Mouse (Mus musculus): ENCODE results near the gene Tef. TPM values are rescaled to one million over a fixed set of nuclear protein-coding genes. Genes with fewer than 3 reads are reported as not detected.

The Tef gene
- polyA plus RNA-seq, 1 experiment, result 33.9 TPM

DNA sequence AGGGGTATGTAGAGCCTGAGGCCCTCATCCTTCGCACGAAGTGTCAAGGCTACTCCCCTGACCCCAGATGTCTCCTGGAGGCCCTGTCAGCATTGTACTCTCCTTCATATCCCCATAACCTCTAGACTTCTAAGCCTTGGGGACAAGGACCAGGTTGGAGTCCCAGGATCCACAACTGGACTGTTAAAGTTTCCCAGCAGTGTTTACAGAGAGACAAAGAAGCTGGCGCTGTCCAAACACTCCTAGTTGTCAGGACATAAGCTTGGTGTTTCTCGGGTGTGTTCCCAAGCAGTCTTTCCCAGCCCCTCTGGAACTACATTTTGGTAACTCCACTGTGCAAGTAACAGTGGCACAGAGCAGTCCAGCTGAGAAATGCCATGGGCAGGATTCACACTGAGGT, 31.3 kb downstream of the Tef start:
- TF ChIP-seq CTCF (IDR thresholded peaks at IDR 0.05; ENCODE audit: low read depth, low read length), result no peak
- TF ChIP-seq EP300 (IDR thresholded peaks at IDR 0.05; ENCODE audit: insufficient read depth, low read depth, low read length), result no peak
- no peak for TF ChIP-seq POLR2A (IDR thresholded peaks at IDR 0.05; ENCODE audit: insufficient read depth, low read length)
- Histone ChIP-seq H3K4me3 (ENCODE audit: low read depth, low read length) (no peak overlapping the region), H3K4me1 (ENCODE audit: control insufficient read depth, insufficient read depth, low read length) (no peaks in the 10 kb centered on the region), H3K36me3 (ENCODE audit: control insufficient read depth, insufficient read depth, low read length, poor library complexity, severe bottlenecking) (no peaks in the 10 kb centered on the region), H3K9me3 (replicated peaks; ENCODE audit: control insufficient read depth, insufficient read depth, low read length, poor library complexity, severe bottlenecking) (no peaks in the 10 kb centered on the region), H3K9ac (ENCODE audit: low read depth, poor library complexity, severe bottlenecking) (no peak overlapping the region), H3K27me3 (ENCODE audit: control insufficient read depth, insufficient read depth, low read length, poor library complexity, severe bottlenecking) (no peaks in the 10 kb centered on the region), H3K27ac (ENCODE audit: insufficient read depth, low read length) (no peak overlapping the region)

DNA sequence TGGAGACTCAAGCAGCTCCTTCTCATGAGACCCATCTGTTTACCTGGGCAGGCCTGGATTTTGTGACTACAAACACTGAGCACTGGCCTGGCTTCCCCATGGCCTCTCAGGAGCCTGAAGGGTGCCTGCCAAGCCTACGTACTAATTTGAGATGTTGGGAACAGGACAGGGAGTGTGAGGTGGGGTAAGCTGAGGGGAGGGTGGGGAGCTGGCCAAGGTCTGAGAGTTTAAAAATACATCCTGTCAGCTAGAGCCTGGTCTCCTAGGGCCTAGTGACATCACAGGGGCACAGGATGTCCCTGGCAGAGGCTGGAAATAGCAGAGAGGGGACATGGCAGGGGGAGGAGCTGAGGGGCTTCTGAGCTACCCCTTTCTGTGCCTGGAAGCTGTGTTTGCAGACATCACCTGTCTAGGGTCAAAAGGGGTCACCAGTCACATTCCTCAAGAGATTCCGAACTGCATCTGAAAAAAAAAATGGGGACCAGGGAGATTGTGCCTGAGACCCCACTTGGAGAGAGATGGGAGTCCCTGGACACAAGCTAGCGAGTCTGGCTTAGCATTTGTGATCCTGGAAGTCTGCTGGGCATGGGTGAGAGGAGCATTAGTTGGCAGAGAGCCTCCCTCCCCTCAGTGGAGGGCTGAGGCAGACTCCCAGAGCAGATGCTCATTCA, 32.1 kb downstream of the Tef start:
- Histone ChIP-seq H3K4me1 (ENCODE audit: control insufficient read depth, insufficient read depth, low read length) (no peaks in the 10 kb centered on the region), H3K36me3 (ENCODE audit: control insufficient read depth, insufficient read depth, low read length, poor library complexity, severe bottlenecking) (no peaks in the 10 kb centered on the region), H3K9me3 (replicated peaks; ENCODE audit: control insufficient read depth, insufficient read depth, low read length, poor library complexity, severe bottlenecking) (no peaks in the 10 kb centered on the region), H3K4me3 (ENCODE audit: low read depth, low read length) (no peak overlapping the region), H3K9ac (ENCODE audit: low read depth, poor library complexity, severe bottlenecking) (no peak overlapping the region), H3K27ac (ENCODE audit: insufficient read depth, low read length) (no peak overlapping the region), H3K27me3 (ENCODE audit: control insufficient read depth, insufficient read depth, low read length, poor library complexity, severe bottlenecking) (no peaks in the 10 kb centered on the region)
- TF ChIP-seq POLR2A (IDR thresholded peaks at IDR 0.05; ENCODE audit: insufficient read depth, low read length), result no peak
- TF ChIP-seq CTCF (IDR thresholded peaks at IDR 0.05; ENCODE audit: low read depth, low read length), result no peak

DNA sequence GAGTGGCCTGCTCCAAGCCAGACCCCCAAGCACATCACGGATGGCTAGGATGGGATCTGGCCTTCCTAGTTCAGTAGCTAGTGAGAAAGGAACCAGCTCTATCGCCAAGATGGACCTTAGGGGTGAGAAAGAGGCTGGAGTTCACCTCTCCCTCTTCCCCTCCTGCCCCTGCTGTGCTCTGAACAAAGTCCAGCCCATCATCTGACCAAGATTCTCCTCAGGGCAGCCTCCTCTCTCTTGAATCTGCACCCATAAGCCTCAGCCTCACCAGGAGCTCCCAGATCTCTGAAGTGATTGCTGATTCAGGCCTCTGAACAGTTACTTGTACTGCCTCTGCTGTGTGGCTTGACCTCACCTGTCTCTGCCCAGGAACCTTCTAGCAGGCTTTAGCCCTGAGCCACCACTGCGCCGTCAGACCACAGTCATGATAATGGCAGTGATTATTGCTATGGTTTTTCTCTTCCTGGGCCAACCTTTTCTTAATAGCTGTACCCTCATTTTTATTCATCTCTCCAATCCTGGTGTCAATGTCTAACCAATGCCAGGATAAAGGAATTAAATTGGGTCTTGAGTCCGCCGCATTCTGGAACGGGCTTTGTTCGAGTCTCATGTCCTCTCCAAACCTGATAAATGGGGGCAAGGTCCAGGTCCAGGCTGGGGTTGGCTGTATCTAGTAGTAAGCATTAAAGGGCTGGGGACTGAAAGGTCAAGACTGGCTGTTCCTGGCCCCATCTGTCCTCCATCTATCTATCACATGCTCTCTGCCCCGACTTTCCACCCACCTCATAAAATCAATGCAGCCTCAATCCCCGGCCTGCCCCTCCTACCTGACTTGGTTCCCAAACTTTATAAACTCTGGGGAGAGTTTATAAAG, 33.0 kb downstream of the Tef start:
- Histone ChIP-seq H3K27ac (ENCODE audit: insufficient read depth, low read length) (no peak overlapping the region), H3K9me3 (replicated peaks; ENCODE audit: control insufficient read depth, insufficient read depth, low read length, poor library complexity, severe bottlenecking) (no peaks in the 10 kb centered on the region), H3K27me3 (ENCODE audit: control insufficient read depth, insufficient read depth, low read length, poor library complexity, severe bottlenecking) (no peaks in the 10 kb centered on the region), H3K36me3 (ENCODE audit: control insufficient read depth, insufficient read depth, low read length, poor library complexity, severe bottlenecking) (no peaks in the 10 kb centered on the region), H3K4me3 (ENCODE audit: low read depth, low read length) (no peak overlapping the region), H3K9ac (ENCODE audit: low read depth, poor library complexity, severe bottlenecking) (0 out of 2 replicates have a peak overlapping the region, but pooled peaks have one; percentile 31), H3K4me1 (ENCODE audit: control insufficient read depth, insufficient read depth, low read length) (no peaks in the 10 kb centered on the region)
- TF ChIP-seq CTCF (IDR thresholded peaks at IDR 0.05; ENCODE audit: low read depth, low read length) (no peak), EP300 (IDR thresholded peaks at IDR 0.05; ENCODE audit: insufficient read depth, low read depth, low read length) (no peak), POLR2A (IDR thresholded peaks at IDR 0.05; ENCODE audit: insufficient read depth, low read length) (no peak)

DNA sequence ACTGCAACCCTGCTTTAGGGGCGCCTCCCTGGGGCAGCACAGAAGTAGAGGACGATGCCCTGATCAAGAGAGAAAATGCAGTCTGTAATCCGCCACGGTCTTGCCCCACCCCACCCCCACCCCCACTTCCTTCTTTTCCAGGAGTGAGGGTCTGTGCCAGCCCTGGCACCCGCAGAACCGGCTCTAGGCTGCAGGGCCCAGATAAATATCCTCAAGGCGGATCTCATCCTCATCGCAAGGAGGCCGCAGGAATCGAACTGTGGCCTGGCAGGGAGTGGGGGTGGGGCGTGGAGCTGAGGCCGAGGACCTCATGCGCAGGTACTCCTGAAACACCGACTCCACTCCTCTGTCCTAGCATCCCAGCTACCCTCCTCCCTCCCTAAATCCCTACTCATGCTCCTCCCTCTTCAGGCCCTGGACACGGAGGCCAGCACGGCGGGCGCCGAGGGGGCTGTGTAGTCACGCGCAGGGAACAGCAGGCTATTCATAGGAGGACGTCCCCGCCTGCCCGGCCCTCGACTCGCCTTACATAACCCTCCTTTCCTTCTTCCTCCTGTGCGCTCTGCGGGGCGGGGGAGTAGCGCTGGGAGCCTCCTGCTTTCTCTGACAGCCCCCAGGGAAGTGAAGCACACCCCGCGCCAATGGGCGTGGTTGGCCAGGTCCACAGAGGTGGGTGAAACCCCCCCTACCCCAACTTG, 34.1 kb downstream of the Tef start:
- H3K4me1 ChIP-seq (ENCODE audit: control insufficient read depth, insufficient read depth, low read length), result no peaks in the 10 kb centered on the region
- no peaks in the 10 kb centered on the region for H3K9me3 ChIP-seq (replicated peaks; ENCODE audit: control insufficient read depth, insufficient read depth, low read length, poor library complexity, severe bottlenecking)
- peak overlapping the region; percentile 41 for H3K4me3 ChIP-seq (ENCODE audit: low read depth, low read length)
- TF ChIP-seq POLR2A (IDR thresholded peaks at IDR 0.05; ENCODE audit: insufficient read depth, low read length), result no peak
- 0 out of 2 replicates have a peak, but pooled peaks have one; percentile 10 for TF ChIP-seq EP300 (IDR thresholded peaks at IDR 0.05; ENCODE audit: insufficient read depth, low read depth, low read length)
- TF ChIP-seq CTCF (IDR thresholded peaks at IDR 0.05; ENCODE audit: low read depth, low read length), result no peak
- no peak overlapping the region for H3K27ac ChIP-seq (ENCODE audit: insufficient read depth, low read length)
- peak overlapping the region; percentile 31 for H3K9ac ChIP-seq (ENCODE audit: low read depth, poor library complexity, severe bottlenecking)
- no peaks in the 10 kb centered on the region for H3K27me3 ChIP-seq (ENCODE audit: control insufficient read depth, insufficient read depth, low read length, poor library complexity, severe bottlenecking)
- no peaks in the 10 kb centered on the region for H3K36me3 ChIP-seq (ENCODE audit: control insufficient read depth, insufficient read depth, low read length, poor library complexity, severe bottlenecking)

DNA sequence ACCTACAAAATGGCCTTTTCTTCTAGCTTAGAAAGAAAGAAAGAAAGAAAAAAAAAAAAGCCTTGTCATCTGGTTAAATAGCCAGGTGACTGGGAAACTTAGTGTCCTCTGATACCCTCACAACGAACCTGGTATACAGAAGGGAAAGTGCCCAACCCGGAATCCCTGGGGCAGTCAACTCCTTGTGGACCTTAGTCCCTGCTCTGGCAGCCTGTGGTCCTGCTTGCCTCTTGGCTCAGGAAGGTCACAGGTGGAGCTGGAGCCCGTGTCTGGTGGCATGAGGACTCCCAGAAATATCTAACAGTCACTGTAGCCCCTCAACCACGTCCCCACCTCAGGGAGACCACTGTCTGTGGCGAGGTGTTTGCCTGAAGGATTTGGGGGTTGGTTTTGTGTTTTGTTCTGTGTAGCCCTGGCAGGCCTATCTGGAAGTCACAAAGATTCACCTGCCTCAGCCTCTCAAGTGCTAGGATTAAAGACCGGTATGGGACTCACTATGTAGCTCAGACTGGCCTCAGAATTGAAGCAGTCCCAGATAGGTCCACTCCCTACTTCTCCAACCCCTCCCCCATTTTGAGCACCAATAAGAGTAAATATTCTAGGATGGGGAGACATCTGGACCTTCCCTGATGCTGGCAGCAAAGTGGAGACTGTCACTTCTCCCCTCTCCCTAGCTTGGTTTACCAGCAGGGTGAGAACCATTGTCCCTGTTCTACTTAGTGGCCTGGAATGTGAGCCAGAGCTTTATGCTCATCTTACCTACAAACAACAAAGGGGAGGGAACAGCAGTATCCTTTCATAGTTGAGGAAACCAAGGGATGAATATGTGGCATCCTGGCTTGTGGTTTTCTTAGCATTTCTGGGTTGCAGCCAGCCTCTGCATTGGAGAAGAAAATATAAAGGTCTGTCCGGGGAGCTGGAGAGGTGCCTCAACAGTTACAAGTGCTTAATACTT, 35.0 kb downstream of the Tef start:
- H3K4me3 ChIP-seq (ENCODE audit: low read depth, low read length), result no peak overlapping the region
- no peaks in the 10 kb centered on the region for H3K27me3 ChIP-seq (ENCODE audit: control insufficient read depth, insufficient read depth, low read length, poor library complexity, severe bottlenecking)
- H3K9me3 ChIP-seq (replicated peaks; ENCODE audit: control insufficient read depth, insufficient read depth, low read length, poor library complexity, severe bottlenecking), result no peaks in the 10 kb centered on the region
- no peak for TF ChIP-seq POLR2A (IDR thresholded peaks at IDR 0.05; ENCODE audit: insufficient read depth, low read length)
- no peak for TF ChIP-seq CTCF (IDR thresholded peaks at IDR 0.05; ENCODE audit: low read depth, low read length)
- no peak for TF ChIP-seq EP300 (IDR thresholded peaks at IDR 0.05; ENCODE audit: insufficient read depth, low read depth, low read length)
- no peaks in the 10 kb centered on the region for H3K4me1 ChIP-seq (ENCODE audit: control insufficient read depth, insufficient read depth, low read length)
- no peak overlapping the region for H3K27ac ChIP-seq (ENCODE audit: insufficient read depth, low read length)
- H3K9ac ChIP-seq (ENCODE audit: low read depth, poor library complexity, severe bottlenecking), result no peak overlapping the region
- H3K36me3 ChIP-seq (ENCODE audit: control insufficient read depth, insufficient read depth, low read length, poor library complexity, severe bottlenecking), result no peaks in the 10 kb centered on the region

Measured in ES-Bruce4 (cell line).